Mouse (Mus musculus) adrenal gland, postnatal 4 days (tissue): Measurements from ENCODE around the gene Bnip2. TPM values are rescaled to one million over a fixed set of nuclear protein-coding genes. Genes with fewer than 3 reads are reported as not detected.
"Not testable (repeated sequence)": the region's sequence is repeated elsewhere in the genome, so short reads cannot be mapped to it uniquely, and the experiment has no call there.

Experiments used
- DNase-seq, 2 experiments: peaks; one replicate each; pipeline ENCODE4 v3.0.0; 2021 to 2022; ENCODE audit warnings: low spot score in 2 of 2, mixed read lengths in 2 of 2
- total RNA-seq, 2 experiments: library from RNA; stranded (reverse); gene quantifications; 2 replicates each; pipeline ENCODE4 v1.2.3; 2021

Gene Bnip2
- total RNA-seq, 2 experiments from 2014 or later = 98.8 to 109 TPM

DNA sequence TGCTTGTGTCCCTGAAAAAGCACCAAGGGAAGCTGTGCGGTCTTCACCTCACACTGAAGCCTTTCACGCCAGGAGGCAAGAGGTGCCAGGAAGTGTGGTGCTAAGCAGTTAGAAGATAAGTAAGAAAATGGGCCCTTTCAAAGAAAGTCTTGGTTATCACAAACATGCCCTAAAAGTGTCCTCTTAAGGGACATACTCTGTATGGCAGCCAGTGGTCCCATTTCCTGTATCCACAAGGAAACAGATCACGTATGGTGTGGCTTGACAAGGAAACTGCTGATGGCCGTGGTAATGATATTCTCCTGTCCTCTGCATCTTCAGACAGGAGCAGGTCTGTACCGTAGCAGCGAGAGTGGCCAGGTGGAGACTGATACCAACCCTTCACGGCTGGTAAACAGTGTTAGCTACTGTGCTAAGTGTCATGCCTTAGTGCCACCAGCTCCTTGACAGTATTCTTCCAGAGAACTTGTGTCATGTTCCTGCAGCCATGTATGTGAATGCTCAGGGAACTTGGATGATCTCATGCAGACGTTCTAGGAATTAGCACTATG lies 20.6 kb downstream of the Bnip2 start:
- no peak for DNase-seq

DNA sequence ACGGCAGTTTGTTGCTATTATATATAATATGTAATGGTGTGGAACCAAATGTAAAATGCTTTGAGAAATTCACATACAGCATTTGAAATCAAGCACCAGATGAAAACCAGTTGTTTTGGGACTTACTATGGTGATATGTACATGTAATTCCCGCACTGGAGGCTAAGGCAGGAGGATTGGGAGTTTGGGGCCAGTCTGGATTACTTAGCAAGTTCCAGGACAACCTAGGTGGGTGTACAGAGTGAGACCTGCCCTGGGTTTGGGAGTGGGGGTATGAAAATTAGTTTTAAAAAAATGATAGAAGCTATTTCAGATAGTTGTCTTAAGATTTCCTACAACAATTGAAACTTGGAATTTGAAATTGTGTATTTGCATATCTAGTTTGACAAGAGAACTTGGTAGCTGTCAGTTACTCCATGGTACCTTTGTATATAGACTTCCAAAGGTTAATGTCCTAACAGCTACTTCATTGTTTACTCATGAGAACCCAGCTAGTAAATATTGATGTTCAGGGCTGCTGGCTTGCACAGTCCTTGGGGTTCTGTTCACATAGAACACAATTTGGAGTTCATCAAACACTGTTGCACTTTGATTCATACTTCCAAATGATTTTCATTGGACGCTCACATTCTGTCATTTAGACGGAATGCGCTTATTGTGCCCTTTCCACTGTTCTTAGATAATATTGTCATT lies 21.7 kb downstream of the Bnip2 start:
- DNase-seq = no peak

DNA sequence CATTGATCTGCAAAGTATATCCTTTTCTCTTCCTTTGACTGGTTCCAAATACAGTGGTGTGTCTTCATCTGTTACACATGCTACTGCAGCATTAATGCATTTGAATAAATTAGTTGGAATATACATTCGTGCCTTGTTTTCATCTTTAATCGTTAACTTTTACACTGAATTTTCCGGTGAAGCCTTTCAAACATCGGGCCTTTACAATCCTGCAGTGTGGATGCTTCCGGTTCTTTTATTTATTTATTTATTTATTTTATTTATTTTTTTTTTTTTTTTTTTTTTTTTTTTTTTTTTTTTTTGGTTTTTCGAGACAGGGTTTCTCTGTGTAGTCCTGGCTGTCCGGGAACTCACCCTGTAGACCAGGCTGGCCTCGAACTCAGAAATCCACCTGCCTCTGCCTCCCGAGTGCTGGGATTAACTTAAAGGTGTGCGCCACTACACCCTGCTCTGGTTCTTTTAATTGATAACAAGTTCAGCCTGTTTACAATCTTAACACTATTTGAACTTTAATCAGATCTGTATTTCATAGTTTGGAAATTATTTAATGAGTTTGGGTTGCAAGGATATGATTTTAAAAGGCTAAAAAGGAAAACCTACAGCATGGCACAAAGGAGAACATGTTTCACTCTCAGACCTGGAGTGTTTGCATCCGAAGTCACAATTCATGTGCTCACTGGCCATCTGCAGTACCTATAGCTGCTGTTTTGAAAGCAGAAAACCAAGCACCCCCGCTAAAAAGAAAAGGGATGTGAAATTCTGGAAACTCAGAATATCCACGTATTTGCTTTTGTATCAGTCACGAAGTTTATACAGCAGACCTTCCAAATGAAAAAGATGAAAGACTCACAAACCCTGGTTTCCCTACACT lies 22.5 kb downstream of the Bnip2 start:
- DNase-seq = no peak

DNA sequence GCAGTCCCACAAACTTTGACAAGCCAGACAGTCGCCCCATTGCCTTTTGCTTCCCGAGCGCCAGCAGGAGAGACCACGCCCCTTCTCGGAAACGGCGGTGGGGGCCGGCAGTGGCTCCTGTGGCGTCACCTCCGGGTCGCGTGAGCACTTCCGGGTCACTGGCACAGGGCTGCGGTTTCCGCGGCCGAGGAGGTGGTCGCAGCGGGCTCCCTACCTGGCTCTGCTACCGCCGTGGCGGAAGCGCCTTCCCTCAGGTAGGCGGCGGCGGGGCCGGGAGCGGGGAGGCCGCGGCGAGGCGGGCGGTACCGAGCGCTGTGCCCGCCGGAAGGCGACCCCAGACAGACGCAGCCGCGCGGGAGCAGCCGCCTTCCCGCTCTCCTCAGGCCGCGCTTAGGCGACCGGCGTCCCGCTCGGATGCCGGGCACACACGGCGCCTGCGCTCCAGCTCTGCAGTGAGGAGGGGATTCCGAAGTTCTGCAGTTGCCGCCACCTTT lies 23.2 kb downstream of the Bnip2 start, which contains the start of gene Gtf2a2:
Gene Gtf2a2, plus strand, starts transcription at position 143 of the 494 bp plus-strand sequence.
- DNase-seq = peak; percentile 84 to 90

DNA sequence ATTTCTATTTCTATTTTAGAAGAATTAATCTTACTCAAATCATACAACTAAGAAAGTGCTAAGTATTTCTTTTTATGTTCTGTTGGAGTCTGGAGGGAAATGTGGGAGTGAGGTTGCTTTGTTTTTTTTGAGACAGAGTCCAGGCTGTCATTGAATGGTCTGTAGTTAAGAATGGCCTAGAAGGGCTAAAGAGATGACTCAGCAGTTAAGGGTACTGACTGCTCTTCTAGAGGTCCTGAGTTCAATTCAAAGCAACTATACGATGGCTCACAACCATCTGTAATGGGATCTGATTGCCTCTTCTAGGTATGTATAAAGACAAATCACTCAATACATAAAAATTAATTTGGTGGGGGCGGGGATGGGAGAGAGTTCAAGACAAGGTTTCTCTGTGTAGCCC lies 26.4 kb downstream of the Bnip2 start:
- no peak for DNase-seq

DNA sequence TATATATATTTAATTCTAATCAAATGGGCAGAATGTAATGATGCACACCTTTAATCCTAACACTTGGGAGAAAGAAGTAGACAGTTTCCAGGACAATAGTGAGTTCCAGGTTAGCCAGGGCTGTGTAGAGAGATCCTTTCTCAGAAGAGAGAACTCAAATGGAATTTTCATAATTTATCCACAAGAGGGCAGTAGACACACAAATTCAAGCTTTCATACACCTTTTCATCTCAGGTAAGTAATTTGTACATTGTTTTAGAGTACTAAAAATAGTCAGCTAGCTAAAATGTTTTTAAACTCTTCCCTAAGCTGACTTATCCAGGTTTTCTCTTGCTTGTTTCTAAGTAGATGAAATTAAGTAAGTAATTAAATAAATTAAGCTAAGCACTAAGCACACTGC lies 29.6 kb downstream of the Bnip2 start:
- DNase-seq = no peak

DNA sequence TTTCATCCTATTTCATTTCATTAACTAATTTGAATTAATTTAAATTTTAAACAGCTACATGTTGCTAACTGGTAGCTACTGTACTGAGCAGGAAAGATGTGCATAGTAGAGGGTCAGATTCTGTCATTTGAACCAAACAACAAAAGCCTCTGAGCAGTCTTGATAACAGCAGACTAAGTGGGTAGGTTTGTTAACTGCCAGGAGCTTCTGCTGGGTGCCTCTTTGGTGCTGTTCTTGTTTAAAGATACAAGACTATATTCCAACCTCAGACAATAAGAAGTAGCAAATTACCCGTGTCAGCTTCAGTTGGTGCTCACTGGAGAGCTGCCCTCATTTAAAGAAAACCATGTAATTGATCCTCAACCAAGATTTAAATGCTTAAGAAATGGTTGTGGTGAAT lies 32.3 kb downstream of the Bnip2 start:
- no peak for DNase-seq

DNA sequence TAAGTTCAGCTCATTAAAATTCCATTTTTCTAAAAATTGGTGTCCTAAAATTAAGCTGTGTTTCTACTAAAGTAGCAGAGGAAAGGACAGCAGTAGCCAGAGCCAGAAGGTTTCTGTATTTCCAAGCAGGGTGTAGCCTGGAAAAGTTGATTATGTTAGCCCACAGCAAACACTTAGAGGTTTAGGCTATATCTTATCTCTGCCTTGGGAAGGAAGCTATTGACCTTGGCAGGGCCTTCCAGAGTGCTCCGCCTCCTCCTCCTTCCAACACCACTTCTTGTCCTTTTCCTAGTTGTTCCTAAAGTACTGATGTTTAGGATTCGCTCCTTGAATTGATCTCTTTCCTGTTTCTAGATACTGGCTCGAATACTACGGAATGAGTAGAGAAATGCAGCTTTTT lies 32.8 kb downstream of the Bnip2 start:
- no peak for DNase-seq

DNA sequence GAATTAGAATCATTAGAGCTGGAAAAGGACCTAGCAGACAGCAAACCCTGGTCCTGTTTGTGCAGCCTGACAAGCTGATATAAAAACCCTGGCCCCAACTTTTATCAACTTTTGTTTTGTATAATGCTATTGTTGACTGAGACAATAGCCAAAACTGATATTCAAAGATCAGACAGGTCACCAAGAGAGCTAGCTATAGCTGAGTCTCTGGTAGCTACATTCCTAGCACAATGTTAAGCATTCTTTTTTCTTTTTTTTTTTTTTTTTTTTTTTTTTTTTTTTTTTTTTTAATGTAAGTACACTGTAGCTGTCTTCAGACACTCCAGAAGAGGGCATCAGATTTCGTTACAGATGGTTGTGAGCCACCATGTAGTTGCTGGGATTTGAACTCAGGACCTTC lies 34.3 kb downstream of the Bnip2 start:
- not testable (repeated sequence) for DNase-seq

DNA sequence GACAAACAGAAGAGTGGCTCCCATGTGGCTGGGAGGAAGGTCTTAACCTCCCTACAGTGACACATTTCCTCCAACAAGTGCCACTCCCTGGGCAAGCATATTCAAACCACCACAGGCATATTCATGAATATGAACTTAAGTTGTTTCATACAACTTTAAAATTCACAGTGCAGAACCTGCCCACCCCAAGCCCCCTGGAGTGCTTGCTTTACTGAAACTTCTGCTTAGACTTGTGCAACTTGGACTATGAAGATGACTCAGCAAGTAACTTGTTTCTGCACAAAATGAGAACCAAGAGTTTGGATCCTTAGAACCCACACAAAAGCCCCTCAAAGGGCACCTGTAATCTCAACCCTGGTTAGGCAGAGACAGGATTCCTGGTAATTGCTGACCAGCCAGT lies 35.4 kb downstream of the Bnip2 start:
- DNase-seq = no peak

DNA sequence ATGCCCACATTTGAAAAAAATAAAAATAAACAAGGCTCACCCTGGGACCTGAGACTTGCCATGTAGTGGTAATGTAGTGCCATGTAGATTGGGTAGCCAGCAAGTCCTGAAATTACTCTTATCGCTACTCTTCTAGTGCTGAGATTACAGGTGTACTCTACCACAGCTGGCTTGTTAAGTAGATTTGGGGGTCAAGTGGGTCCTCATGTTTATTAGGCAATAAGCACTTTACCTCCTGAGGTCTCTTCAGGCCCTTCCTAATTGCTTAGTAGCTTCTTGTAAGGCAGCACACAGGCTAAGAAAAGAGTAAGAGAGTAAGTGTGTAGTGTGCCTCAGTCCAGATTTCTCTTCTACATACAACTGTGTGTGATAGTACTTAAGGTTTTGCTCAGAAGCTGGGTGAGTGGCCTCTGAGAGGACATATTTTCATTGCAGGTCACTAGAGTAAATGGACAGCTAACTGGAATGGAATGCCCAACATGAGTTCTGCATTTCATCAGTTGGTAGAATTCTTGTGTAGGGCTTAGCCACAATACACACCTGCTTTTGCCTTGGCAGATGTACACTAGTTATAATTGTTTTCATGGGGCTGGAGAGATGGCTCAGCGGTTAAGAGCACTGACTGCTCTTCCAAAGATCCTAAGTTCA lies 36.2 kb downstream of the Bnip2 start:
- no peak for DNase-seq

DNA sequence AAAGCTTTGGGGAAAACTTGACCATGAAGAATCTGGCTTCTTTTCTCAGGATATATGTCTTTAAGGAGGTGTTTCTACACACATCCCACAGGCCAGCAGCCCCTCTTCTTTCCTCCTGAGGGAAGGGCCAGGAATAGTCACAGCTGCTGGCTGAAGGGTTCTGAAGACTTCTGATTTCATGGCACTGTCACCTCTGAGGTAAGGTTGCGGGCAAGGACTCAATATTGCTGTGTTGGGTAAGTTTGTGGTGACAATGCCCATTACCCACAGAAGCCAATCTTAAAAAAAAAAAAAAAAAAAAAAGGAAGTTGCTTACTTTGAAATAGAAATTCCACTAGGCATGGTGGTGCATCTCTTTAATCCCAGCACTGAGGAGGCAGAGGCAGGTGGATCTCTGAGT lies 42.9 kb downstream of the Bnip2 start:
- no peak for DNase-seq

DNA sequence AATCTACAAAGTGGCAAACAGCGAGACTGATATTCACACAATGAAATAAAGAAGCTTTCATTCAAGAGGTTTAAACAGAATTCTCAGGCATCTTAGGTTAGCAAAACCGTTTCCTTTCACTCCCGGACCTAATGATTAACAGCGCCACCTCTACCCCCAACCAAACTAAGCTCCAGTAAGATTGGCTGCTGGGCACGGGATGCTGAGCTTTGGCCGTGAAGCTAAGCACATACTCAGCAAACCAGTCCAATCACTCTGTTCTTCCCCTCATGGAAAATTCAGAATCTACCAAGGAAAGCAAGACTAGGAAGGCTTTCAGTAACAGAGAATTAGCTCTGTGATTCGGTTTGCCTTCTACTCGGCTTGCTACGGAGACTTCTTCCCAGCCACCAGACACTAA lies 43.8 kb downstream of the Bnip2 start:
- DNase-seq = no peak

DNA sequence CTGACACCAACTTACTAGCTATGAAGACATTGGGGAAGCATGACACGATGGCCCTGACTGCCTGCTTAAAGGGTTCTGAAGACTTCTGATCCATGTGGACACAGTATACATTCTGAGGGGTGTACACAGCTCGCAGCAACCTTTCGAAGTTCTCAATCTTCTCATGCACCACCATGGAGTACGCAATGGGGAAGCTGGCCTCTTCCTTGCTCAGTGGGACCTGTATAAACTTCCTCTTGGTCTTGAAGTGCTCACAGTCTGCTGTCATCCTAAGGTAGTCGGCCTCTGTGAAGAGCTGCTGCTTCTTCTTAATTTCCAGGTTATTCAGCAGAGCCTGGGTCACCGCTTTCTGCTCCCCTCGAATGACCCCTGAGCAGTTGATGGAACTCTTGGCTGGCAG lies 45.4 kb downstream of the Bnip2 start:
- no peak for DNase-seq

DNA sequence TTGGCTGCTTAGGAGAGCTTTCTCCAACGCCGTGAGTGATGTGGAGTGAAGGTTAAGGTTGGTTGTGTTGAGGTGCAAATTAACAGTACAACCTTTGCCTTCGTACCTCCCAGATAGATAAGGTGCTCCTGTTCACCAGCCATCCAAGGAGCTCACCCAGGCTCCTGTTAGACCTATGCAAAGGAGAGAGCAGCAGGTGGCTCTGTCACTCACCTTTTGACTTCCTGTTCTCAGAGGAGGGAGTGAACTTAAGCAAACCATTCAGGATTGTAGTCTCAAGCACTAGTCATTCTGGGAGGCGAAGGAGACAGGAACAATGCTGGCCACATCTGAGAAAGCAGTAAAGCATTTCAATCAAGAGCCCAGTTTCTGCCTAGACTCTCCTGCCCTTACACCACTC lies 47.4 kb downstream of the Bnip2 start:
- DNase-seq = no peak

DNA sequence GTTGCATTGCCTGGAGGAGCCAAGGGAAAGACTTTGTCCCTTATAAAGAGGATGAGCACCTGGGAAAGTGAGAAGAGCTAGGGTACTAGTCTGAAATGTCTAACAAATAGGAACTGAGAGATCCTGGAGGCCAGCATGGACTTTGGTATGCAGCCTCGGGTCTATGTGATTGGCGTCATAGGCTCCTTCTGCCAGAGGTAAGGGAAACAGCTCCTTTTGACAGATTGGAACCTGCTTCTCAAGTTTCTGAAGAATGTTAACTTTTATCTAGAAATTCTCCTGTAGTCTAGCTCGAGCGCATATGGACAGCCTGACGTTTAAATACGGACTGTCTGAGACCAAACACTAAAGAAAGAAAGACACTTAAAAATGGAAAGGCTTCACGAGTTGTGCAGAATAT lies 48.7 kb downstream of the Bnip2 start, which contains the start of gene Gcnt3:
Gene Gcnt3, minus strand, starts transcription at position 101 of the 400 bp plus-strand sequence.
- DNase-seq = no peak

DNA sequence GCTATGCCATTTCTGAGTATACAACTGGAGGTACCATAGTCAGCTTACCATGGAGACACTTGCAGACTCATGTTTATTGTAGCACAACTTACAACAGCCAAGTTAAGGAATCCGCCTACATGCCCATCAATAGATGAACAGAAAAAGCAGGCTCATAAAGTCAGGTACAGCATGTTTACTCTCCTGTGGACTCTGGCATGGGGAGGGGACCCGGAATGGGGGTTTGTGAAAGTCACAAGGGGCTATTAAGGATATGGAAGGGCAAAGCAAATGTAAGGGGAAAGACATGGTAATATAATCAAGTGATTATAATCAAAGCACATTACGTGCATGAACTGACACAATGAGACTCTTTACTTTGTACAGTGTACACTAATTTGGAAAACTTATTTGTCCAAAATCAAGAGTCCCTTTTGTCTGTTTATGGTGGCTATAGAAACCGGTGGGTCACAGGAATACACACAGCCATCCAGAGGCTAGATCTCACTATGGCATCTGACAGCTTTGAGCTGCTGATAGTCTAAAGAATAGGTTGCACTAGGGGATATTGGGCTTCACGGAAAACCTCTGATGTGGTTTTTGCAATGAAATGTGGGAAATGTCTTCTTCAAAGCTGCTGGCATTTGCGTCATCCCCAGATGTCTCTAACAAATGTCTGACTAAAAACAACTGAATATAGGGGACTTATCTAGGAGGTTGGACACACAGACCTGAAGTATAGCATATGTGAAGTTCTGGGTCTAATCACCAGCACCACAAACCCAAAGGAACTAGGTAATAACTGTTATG lies 50.5 kb downstream of the Bnip2 start:
- no peak for DNase-seq

DNA sequence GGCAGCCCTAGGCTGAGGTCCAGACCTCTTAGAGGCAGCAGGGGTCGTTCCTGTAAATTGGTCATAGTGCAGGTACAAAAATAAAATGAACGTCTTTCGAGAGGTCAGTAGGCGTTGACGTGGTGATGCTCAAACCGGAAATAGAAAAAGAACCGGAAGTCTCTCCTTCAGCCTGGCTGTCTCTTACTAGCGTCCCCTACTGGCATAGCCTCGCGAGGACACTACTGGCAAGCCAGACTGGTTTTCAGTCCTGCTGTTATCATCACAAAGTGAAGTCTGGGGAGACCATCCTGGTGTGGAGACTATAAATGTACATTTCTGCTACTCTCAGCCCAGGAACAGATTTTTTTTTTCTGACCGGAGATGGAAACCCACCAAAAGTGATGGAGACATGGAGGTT lies 51.3 kb downstream of the Bnip2 start:
- no peak for DNase-seq

DNA sequence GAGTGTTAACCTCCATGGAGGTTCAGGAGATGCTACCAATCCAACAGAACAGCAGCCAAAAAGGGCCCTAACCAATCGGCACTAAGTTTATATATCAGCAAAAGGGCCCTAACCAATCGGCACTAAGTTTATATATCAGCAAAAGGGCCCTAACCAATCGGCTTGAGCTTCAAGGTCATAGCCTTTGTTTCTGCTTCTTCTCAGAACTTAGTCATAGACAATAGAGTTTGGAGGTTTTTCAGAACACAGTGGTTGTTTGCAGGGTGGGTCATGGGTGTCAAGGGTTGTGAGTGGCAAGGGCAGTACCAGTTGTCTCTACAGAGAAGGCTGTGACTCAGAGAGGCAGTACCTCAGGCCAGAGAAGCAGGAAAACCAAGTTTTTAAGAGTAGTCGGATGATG lies 52.9 kb downstream of the Bnip2 start:
- no peak for DNase-seq

DNA sequence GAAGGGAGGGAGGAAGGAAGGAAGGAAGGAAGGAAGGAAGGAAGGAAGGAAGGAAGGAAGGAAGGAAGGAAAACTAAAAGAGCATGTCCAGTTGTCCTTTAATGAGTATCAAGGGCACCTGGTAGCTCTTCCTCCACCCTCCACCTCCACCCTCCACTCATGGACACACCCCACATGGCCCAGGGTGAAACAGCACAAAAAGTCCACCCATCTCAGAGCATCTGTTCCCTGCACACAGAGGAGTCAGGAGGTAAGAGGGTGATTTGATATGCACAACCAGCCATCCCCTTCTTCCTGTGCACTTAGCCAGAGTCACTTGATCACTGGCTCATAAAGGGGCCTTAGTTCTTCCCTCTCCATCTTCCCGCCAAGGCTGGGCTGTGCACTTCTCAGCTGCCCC lies 53.7 kb downstream of the Bnip2 start:
- DNase-seq = no peak

DNA sequence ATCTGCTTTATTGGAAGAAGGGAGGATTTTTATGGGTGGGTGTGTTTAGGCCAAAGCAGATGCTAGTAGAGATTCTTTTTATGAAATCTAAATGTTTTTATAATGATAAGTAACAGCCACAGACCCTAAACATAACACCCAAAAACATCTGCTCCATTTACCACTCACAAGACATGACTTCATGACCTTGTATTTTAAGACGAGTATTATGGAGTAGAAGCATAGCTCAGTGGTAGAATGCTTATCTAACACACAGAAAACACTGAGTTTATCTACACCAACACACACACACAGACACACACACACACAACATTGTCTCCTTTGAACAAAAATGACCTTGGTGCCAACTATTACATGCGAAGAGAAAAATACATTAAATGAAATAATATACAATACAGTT lies 55.6 kb downstream of the Bnip2 start:
- no peak for DNase-seq
